Mouse (Mus musculus) cortical plate, adult 2 months (tissue): ENCODE results near the gene Crabp1. TPM values are rescaled to one million over a fixed set of nuclear protein-coding genes. Genes with fewer than 3 reads are reported as not detected.

Source experiments
- H3K27ac ChIP-seq: fragments of 200-500 bp; 2 replicates; pipeline ENCODE4 v1.5.1; 2012; ENCODE audit warnings: low read length, control low read depth, inconsistent platforms; ENCODE audit not compliant: insufficient read depth
- H3K4me1 ChIP-seq: fragments of 200-500 bp; 2 replicates; pipeline ENCODE4 v1.6.1; 2011; ENCODE audit warnings: low read length; ENCODE audit not compliant: control insufficient read depth, insufficient read depth
- H3K4me3 ChIP-seq: fragments of 200-500 bp; 2 replicates; pipeline ENCODE4 v1.5.1; 2011; ENCODE audit warnings: mild to moderate bottlenecking, low read length, control low read depth; ENCODE audit not compliant: insufficient read depth
- CTCF ChIP-seq: fragments of 200-500 bp; IDR thresholded peaks from 2 replicates; pipeline ENCODE4 v1.5.1; 2011; ENCODE audit warnings: mild to moderate bottlenecking, control low read depth, low read length; ENCODE audit not compliant: insufficient read depth; ENCODE audit errors: extremely low read depth
- POLR2A ChIP-seq: fragments of 200-500 bp; IDR thresholded peaks from 2 replicates; pipeline ENCODE4 v1.6.1; 2011; ENCODE audit warnings: mild to moderate bottlenecking, low read length, control low read depth; ENCODE audit not compliant: insufficient read depth; ENCODE audit errors: extremely low read depth
- polyA plus RNA-seq: library from polyadenylated mRNA; depleted of rRNA; stranded (reverse); fragments of >200 nt; gene quantifications from 2 replicates; pipeline ENCODE4 v1.2.3, GENCODE M21; 2012; rRNA removed

Crabp1 gene
- 0.72 and 3.4 TPM in 2 replicates for polyA plus RNA-seq

- TF ChIP-seq POLR2A (no peak), CTCF (no peak)
- H3K27ac ChIP-seq = no peak within 1 kb of the TSS
- 0 out of 2 replicates have a peak within 1 kb of the TSS, but pooled peaks have one; percentile 10 for H3K4me3 ChIP-seq
- H3K4me1 ChIP-seq = no peaks in the 10 kb centered on the region
These were observed at the start of gene Crabp1 for GRCm38 (mm10) chr9:54764561-54765217. Gene Crabp1 (plus strand): TSS chr9:54764748.

- H3K4me3 ChIP-seq = no peak overlapping the region
- TF ChIP-seq POLR2A (no peak), CTCF (no peak)
- H3K4me1 ChIP-seq = no peaks in the 10 kb centered on the region
- H3K27ac ChIP-seq = no peak overlapping the region
These were observed 48.8 kb upstream of the Crabp1 start for GRCm38 (mm10) chr9:54715776-54716175.

- Histone ChIP-seq H3K4me3 (no peak overlapping the region), H3K27ac (no peak overlapping the region), H3K4me1 (peaks cover 1% of the 10 kb centered on the region; the same call in 1 of the 2 replicates)
- TF ChIP-seq CTCF = no peak
- no peak for TF ChIP-seq POLR2A
These were observed 47.0 kb upstream of the Crabp1 start for GRCm38 (mm10) chr9:54717527-54717926.

- H3K4me3 ChIP-seq = no peak overlapping the region
- no peak for TF ChIP-seq POLR2A
- TF ChIP-seq CTCF = no peak
- no peak overlapping the region for H3K27ac ChIP-seq
- peaks cover 1% of the 10 kb centered on the region; the same call in 1 of the 2 replicates for H3K4me1 ChIP-seq
These were observed 42.4 kb upstream of the Crabp1 start for GRCm38 (mm10) chr9:54722156-54722555.

GRCm38 (mm10) chr9:54722596-54722995 lies 42.0 kb upstream of the Crabp1 start:
- no peak overlapping the region for H3K4me3 ChIP-seq
- peaks cover 1% of the 10 kb centered on the region; the same call in 1 of the 2 replicates for H3K4me1 ChIP-seq
- no peak for TF ChIP-seq POLR2A
- TF ChIP-seq CTCF = no peak
- no peak overlapping the region for H3K27ac ChIP-seq

GRCm38 (mm10) chr9:54726315-54726714 lies 38.2 kb upstream of the Crabp1 start:
- H3K27ac ChIP-seq = no peak overlapping the region
- peaks cover 1% of the 10 kb centered on the region; the same call in 1 of the 2 replicates for H3K4me1 ChIP-seq
- H3K4me3 ChIP-seq = no peak overlapping the region
- TF ChIP-seq POLR2A = no peak
- no peak for TF ChIP-seq CTCF

GRCm38 (mm10) chr9:54732122-54732521 lies 32.4 kb upstream of the Crabp1 start:
- TF ChIP-seq POLR2A = no peak
- 0 out of 2 replicates have a peak, but pooled peaks have one; percentile 6 for TF ChIP-seq CTCF
- Histone ChIP-seq H3K4me3 (no peak overlapping the region), H3K4me1 (no peaks in the 10 kb centered on the region), H3K27ac (no peak overlapping the region)

GRCm38 (mm10) chr9:54733921-54734638 lies 30.5 kb upstream of the Crabp1 start, which contains the start of gene Wdr61:
Gene Wdr61 (minus strand): TSS chr9:54734519.
- Histone ChIP-seq H3K4me3 (peak within 1 kb of the TSS; percentile 51), H3K27ac (no peak within 1 kb of the TSS), H3K4me1 (no peaks in the 10 kb centered on the region)
- TF ChIP-seq POLR2A (peak; percentile 94), CTCF (peak; percentile 8; the same call in 1 of the 2 replicates)

- no peaks in the 10 kb centered on the region for H3K4me1 ChIP-seq
- H3K4me3 ChIP-seq = peak overlapping the region; percentile 51
- H3K27ac ChIP-seq = no peak overlapping the region
- TF ChIP-seq CTCF (no peak), POLR2A (no peak)
These were observed 29.8 kb upstream of the Crabp1 start for GRCm38 (mm10) chr9:54734639-54735252.
